Mouse (Mus musculus) CH12.LX (cell line): Measurements from ENCODE around the gene Rfc3. TPM values are rescaled to one million over a fixed set of nuclear protein-coding genes. Genes with fewer than 3 reads are reported as not detected.

Experiments used
- polyA plus RNA-seq: library from polyadenylated mRNA; unstranded; fragments of >175 nt; gene quantifications from 2 replicates; pipeline ENCODE4 v1.2.1, GENCODE M21; 2012; ENCODE audit warnings: low read depth; ENCODE audit not compliant: insufficient read length
- total RNA-seq, 2 experiments: library from RNA; depleted of rRNA; stranded (reverse); fragments of 300-350 nt in 1 of 2; fragments of >200 nt in 1 of 2; gene quantifications; 2 replicates each; pipeline ENCODE4 v1.2.3; 2012 to 2014

Rfc3 gene
- total and polyA plus RNA-seq, 3 experiments: 53.3 to 87.9 (median 66.9) TPM

Other genes starting within 250 kb of the Rfc3 start
- gene Gm42906, start 223.1 kb downstream of the Rfc3 start, total RNA-seq (2012; rRNA removed): not detected in 2 replicates
- not detected in 2 replicates for gene Gm42906, start 223.1 kb downstream of the Rfc3 start, total RNA-seq (2014; rRNA removed)
- not detected in 2 replicates for gene Gm42906, start 223.1 kb downstream of the Rfc3 start, polyA plus RNA-seq
- not detected in 2 replicates for gene Vmn2r18, start 45.2 kb downstream of the Rfc3 start, total RNA-seq (2012; rRNA removed)
- gene Vmn2r18, start 45.2 kb downstream of the Rfc3 start, total RNA-seq (2014; rRNA removed): not detected in 2 replicates
- gene Vmn2r18, start 45.2 kb downstream of the Rfc3 start, polyA plus RNA-seq: not detected in 2 replicates